Mouse (Mus musculus) c-Kit-positive CD71-positive TER-119-positive erythroid progenitor cells, embryonic 14.5 days (primary cell): ENCODE measurements around the gene Bcl10.
"Not testable (repeated sequence)": the region's sequence is repeated elsewhere in the genome, so short reads cannot be mapped to it uniquely, and the experiment has no call there.

ENCODE experiments used
- DNase-seq: peaks from one replicate; pipeline ENCODE4 v3.0.0-alpha.2; 2013; ENCODE audit warnings: low spot score

The Bcl10 gene

DNA sequence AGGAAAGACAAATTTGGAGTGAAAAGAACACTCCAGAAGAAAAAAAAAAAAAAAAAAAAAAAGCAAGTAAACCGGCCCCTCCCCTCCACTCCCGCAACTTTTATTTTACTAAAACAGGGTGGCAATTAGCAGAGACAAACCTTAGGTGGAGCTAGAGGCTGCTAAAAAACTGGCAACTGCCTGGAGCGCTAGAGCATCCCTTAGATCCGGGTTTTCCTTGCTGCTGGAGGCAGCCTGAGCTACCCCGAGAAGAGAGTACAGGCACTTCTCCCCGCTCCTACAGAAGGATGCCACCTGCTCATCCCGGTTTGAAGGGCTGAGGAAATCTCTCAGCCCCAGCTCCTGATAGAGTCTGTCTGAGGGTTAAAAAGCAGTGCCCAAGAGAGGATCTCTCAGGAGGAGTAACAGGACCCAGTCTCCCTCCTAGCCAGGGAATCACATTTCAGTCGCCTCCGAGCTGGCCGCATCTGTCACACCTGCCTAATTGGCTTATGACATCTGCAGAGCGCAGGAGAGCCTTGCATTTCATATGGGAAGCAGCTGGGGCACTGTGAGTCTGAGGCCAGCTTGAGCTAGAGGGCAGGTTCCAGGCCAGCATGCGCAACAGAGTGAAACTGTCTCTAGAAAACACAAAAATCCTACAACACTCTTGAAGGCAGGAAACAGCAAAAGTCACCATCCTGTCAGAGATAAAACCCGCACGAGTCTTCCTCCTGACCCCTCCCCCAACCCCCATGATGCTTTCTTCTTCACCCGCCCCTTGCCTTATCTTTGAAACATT is 27.6 kb downstream of the Bcl10 start:
- DNase-seq = peak; percentile 57

DNA sequence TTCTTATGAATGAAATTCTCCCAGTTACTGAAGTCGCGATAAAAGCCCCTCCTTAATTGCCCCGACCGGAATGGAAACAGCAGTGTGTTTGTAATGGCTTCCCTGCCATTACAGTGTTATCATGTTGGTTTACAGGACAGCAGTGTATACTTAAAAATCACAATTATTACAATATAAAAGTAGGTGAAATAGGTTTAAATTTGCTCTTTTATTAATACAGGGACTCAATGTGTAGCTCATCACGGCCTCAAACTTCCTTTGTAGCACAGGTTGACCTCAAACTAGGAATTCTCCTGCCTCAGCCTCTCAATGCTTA is 28.2 kb downstream of the Bcl10 start:
- DNase-seq = no peak

DNA sequence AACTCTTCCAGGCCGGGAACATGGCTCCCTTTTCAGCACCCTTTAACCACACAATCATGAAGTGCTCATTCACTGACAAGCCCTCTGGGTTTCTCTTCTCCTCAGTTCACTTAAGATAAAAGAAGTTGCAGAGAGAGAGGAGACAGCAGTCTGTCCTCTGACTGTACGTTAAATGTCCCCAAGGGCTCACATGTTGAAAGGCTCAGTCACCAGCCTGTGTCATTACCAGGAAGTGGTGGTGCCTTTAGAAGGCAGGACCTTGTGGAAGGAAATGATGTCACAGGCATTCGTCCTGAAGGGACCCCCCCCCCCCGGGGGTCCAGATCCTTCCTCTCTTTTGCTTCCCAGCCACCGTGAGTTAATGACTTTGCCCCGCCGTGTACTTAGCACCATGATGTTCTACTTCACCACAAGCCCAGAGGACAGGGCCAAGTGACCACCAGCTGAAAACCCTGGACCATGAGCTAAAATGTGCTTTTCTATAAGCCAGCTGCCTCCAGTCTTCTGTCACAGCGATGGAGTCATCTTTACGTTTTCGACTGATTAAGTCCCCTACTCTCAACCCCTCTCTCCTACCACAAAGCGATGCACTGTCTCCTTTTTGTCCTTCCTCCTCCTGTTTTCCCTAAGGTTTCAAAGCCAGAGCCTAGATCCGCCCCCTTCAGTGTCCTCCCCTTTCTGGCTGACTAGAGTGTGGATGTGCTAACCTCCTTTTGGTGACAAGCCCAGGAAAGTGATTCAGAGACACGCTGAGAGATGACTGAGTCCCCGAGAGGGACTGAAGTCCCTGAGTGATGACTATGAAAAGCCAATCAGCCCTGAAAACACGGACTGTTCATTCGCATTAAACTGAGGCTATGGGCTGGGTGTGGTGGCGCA is 28.9 kb downstream of the Bcl10 start:
- DNase-seq = no peak

DNA sequence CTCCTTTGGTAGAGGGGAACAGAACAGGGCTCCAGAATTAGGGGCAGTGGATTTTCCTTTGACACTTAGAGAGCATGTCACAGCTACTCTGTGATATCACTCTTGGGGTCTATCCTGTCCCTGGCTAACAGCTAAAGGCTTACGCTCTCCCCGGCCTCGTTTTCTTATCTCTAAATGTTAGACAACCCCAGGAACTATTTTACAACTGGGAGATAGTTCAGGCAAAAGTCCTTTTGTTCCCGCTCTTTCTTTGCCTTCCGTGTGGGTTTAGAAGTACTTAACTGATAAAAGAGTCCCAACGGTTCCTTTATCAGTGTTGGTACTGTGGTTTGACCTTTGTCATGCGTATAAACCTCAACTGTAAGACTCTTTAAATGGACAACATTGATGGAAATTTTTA is 30.3 kb downstream of the Bcl10 start:
- no peak for DNase-seq

DNA sequence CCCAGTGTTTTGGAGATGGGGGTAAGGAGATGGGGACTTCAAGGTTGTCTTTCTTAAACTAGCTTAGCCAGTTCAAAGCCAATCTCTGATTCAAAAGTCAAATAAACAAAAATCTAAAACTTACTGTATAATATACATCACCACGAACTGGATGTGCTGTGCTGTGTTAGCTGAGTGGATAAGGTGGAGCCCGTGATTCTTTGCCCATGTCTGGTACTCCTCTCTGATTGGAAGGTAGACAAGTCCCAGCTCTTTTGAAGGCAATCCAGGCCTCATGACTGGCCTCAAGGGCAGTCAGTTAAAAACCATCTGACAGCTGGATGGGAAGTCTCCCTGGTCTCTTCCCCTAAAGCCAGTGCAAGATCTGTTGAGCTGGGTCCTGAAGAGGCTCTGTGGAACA is 30.8 kb downstream of the Bcl10 start:
- DNase-seq = no peak

DNA sequence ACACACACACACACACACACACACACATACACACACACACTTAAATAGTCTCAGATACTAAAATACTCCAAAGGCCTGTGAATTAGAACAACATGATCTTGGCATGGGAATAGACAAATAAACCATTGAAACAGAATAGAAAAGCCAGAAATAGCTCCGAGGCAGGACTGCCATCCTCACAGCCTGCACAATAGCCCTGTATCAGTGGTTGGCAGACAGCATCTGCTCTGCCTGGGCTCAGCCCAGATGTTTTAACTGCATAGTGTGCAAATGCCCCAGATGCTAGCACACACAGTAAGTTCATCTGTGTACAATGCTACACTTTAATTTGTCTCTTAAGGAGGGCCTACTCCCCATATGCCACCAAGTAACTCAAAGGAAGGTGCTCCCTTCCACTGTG is 37.2 kb downstream of the Bcl10 start:
- no peak for DNase-seq

DNA sequence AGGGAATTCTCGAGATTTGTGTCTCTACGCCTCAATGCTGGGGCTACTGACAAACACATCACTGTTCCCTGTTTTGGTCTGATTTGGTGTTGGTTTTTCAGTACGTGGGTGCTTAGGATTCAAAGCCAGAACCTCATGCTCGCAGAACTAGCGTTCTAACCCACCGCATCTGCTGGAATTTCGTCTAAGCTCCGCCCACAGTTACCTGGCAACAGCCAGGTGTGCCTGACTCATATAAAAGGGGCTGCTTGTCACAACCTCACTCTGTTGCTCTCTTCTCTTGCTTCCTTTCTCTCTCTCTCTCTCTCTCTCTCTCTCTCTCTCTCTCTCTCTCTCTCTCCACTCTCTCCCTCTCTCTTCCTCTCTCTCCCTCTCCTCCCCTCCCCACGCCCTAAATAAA is 39.8 kb downstream of the Bcl10 start:
- DNase-seq = no peak

DNA sequence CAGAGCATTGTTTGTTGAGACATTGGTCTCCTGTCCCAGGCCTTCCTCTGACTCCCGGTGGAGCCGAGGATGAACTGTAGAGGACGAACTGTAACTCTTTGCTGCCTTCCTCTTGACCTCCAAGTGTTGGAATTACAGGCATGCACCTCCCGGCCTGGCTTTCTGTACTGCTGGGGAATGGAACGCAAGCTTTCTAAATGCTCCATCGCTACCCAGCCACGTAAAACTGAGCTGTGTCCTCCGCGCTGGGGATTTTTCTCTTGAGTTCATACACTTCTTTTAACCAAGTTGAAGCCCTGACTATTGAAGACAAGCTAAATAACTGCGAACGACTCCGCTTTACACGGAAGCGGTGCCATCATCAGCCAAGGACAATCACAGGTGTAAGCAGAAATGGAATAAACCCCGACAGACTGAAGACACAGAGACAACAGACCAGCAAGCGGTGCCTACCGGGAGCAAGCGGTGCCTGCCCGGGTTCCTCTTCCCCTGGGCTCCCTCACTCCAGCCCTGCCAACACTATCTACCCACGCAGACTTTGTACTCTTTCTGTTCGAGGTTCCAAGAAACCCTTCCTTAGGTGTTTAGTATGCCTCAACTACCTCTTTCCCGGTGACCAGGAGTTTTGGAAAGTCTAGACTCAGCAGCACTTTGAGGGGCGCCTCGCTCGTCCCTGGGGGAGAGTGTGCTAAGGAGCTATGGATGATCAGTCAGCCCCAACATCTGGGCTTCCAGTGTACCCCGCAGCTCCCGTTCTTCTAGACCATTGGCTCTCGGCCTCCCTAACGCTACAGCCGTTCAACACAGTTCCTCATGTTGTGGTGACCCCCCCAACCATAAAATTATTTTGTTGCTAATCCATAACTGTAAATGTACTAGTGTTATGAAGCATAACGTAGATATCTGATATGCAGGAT is 40.8 kb downstream of the Bcl10 start:
- no peak for DNase-seq

DNA sequence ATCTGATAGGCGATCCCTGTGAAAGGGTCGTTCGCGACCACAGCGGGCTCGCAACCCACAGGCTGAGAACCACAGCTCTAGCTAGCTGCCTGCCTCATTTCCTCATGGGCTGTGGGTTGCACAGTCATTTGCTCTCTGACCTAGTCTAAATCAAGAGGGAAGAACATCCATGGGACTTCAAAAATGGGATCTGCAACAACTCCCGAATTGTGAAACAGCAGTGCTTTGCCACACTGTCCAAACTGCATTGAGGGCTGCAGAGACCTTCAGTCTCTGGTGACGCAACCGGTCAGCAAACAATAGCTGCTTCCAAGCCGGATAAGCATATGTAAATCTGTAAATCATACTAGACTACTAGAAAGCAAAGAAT is 41.4 kb downstream of the Bcl10 start:
- DNase-seq = no peak

DNA sequence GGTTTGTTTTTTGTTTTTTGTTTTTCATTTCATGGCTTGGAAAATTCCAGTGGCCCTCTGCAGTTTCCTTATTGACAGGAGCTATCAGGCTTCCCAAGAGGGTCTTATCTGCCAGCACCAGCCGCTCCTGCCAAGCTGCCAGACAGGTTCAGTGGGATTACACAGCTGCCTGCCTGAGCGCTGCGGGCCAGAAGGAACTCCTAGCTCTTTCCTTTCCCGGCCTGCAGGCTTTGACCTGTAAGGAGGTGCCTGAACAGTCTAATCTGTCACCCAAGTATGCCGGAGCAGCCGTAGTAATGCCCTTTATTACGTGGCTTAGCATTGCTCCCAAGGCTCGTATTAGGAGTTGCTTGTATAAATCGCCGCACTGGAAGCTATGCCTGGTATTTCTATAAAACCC is 41.9 kb downstream of the Bcl10 start:
- DNase-seq = no peak

DNA sequence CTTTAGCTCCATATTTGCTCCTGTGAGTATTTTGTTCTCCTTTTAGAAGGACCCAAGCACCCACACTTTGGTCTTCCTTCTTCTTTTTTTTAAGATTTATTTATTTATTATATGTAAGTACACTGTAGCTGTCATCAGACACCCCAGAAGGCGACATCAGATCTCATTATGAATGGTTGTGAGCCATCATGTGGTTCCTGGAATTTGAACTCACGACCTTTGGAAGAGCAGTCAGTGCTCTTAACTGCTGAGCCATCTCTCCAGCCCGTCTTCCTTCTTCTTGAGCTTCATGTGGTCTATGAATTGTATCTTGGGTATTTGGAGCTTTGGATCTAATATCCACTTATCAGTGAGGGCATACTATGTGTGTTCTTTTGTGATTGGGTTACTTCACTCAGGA is 43.0 kb downstream of the Bcl10 start:
- DNase-seq = not testable (repeated sequence)

DNA sequence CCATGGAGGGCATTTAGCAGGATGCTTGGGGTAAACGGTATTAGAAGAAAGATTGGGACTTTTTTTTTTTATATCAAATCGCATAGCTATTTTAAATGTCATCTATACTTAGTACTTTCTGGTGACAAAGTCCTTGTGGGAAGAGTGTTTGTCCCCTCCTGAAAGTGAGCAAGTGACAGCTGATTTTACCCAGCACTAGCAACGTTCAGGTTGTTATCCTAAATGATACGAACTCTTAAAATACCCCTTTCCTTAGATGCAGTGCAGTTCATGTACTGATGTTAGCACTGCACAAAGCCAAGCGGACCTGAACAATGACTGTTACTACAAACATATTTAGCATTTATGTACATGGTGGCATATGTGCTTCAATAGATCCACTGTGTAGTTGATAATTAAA is 44.2 kb downstream of the Bcl10 start:
- no peak for DNase-seq

DNA sequence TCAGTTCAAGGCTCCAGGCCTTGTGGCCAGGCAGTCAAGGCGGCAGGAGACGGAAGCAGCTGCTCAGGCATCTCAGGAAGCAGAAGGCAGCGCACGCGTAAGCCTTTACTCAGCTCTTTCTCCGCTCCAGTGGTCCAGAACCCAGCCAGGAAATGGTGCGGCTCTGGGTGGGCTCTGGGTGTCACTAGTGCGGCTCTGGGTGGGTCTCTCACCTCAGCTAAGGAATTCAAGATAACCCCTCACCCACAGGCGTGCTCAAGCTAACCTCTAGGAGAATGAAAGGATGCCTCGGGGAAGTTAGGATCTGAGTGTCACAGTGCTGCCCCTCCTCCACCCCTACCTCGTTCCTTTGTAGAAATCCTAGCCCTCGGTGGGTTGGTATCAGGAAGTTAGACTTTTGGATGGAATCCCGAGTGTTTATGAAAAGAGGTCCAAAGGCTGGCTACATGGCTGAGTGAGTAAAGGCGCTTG is 46.5 kb downstream of the Bcl10 start:
- no peak for DNase-seq

DNA sequence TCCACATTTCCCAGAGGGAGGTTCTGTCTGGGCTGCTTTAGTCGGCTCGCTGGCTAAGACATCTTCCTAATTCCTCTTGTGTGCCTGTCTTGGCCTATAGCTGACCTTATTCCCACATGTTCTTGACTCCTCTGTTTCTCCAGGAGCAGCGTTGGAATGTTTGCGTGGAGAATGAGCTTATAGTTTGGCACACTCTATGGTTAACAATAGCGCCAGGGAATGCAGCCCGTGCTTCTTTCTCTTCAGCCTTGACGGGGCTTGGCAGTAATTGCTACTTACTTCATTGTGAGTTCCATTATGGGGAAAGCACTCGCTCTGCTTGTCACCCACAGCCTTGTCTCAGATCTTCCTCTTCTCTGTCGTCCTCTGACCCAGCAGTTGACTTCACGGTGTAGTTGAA is 48.9 kb downstream of the Bcl10 start:
- DNase-seq = no peak

DNA sequence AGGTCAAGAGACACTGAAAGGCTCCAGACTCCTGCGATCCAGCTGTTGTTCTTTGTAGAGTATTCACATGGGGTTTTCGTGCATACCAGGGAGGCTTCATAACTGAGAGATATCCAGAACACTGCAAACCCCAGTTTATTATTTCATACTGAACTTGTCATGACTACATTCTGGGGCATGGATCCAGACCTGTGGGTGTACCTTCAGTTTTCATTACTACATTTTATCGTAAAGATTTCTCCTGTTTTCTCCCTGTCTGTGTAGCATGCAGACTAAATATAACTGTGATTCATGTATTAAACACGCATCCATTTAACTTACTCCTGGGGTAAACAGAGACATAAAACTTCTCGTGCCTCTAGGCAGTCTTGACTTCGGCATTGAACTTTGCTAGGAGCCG is 52.4 kb downstream of the Bcl10 start:
- no peak for DNase-seq
